Mouse (Mus musculus) embryonic fibroblast, embryonic 13.5 days (primary cell): ENCODE data around the gene Retn. TPM values are rescaled to one million over a fixed set of nuclear protein-coding genes. Genes with fewer than 3 reads are reported as not detected.

ENCODE experiments used
- H3K27ac ChIP-seq: 2 replicates; pipeline ENCODE4 v1.5.1; 2012; ENCODE audit warnings: low read length, control low read depth, inconsistent platforms; ENCODE audit not compliant: insufficient read depth
- H3K4me1 ChIP-seq: 2 replicates; pipeline ENCODE4 v1.6.1; 2011; ENCODE audit warnings: low read length; ENCODE audit not compliant: control insufficient read depth, insufficient read depth
- H3K4me3 ChIP-seq: 2 replicates; pipeline ENCODE4 v1.5.1; 2011; ENCODE audit warnings: mild to moderate bottlenecking, control low read depth, low read length; ENCODE audit not compliant: insufficient read depth
- CTCF ChIP-seq: IDR thresholded peaks from 2 replicates; pipeline ENCODE4 v1.5.1; 2011; ENCODE audit warnings: mild to moderate bottlenecking, control low read depth, low read length, moderate library complexity, borderline replicate concordance; ENCODE audit not compliant: insufficient read depth
- POLR2A ChIP-seq: IDR thresholded peaks from 2 replicates; pipeline ENCODE4 v1.6.1; 2011; ENCODE audit warnings: low read depth, mild to moderate bottlenecking, control low read depth, low read length, moderate library complexity
- polyA plus RNA-seq: library from polyadenylated mRNA; stranded (reverse); fragments of >200 nt; gene quantifications from 2 replicates; pipeline ENCODE4 v1.2.4, GENCODE M21; 2011; ENCODE audit warnings: low read depth; ENCODE audit not compliant: missing spikeins, insufficient read length

The Retn gene
- polyA plus RNA-seq, 1 experiment = not detected

- H3K4me1 ChIP-seq = no peaks in the 10 kb centered on the region
- H3K4me3 ChIP-seq = no peak overlapping the region
- no peak for TF ChIP-seq POLR2A
- no peak for TF ChIP-seq CTCF
- H3K27ac ChIP-seq = no peak overlapping the region
Measured at GRCm38 (mm10) chr8:3678831-3679230, 23.3 kb downstream of the Retn start.

GRCm38 (mm10) chr8:3679236-3679635 is 23.7 kb downstream of the Retn start:
- TF ChIP-seq POLR2A (no peak), CTCF (no peak)
- Histone ChIP-seq H3K4me1 (no peaks in the 10 kb centered on the region), H3K27ac (no peak overlapping the region), H3K4me3 (no peak overlapping the region)

GRCm38 (mm10) chr8:3679656-3680055 is 24.1 kb downstream of the Retn start:
- Histone ChIP-seq H3K4me3 (no peak overlapping the region), H3K27ac (no peak overlapping the region), H3K4me1 (no peaks in the 10 kb centered on the region)
- TF ChIP-seq CTCF (no peak), POLR2A (no peak)

GRCm38 (mm10) chr8:3682435-3682834 is 26.9 kb downstream of the Retn start:
- no peak for TF ChIP-seq POLR2A
- TF ChIP-seq CTCF = no peak
- no peaks in the 10 kb centered on the region for H3K4me1 ChIP-seq
- no peak overlapping the region for H3K27ac ChIP-seq

GRCm38 (mm10) chr8:3683408-3684176 is 28.0 kb downstream of the Retn start:
- Histone ChIP-seq H3K4me1 (no peaks in the 10 kb centered on the region), H3K4me3 (no peak overlapping the region), H3K27ac (no peak overlapping the region)
- TF ChIP-seq POLR2A = no peak
- TF ChIP-seq CTCF = no peak

More at GRCm38 (mm10) chr8:3682435-3682834, 26.9 kb downstream of the Retn start:
- no peak overlapping the region for H3K4me3 ChIP-seq

GRCm38 (mm10) chr8:3684530-3684929 is 29.0 kb downstream of the Retn start:
- TF ChIP-seq POLR2A (no peak; the same call in 1 of the 2 replicates), CTCF (no peak)
- no peak overlapping the region for H3K4me3 ChIP-seq
- H3K27ac ChIP-seq = no peak overlapping the region
- H3K4me1 ChIP-seq = no peaks in the 10 kb centered on the region

- no peak for TF ChIP-seq CTCF
- no peak for TF ChIP-seq POLR2A
- no peak overlapping the region for H3K27ac ChIP-seq
- no peak overlapping the region for H3K4me3 ChIP-seq
- no peaks in the 10 kb centered on the region for H3K4me1 ChIP-seq
Measured at GRCm38 (mm10) chr8:3685422-3685821, 29.9 kb downstream of the Retn start.

GRCm38 (mm10) chr8:3687537-3687936 is 32.0 kb downstream of the Retn start:
- H3K4me3 ChIP-seq = no peak overlapping the region
- no peaks in the 10 kb centered on the region for H3K4me1 ChIP-seq
- TF ChIP-seq POLR2A (no peak), CTCF (no peak)
- H3K27ac ChIP-seq = no peak overlapping the region

GRCm38 (mm10) chr8:3690774-3691173 is 35.2 kb downstream of the Retn start:
- no peak for TF ChIP-seq CTCF
- TF ChIP-seq POLR2A = no peak
- no peak overlapping the region for H3K4me3 ChIP-seq

GRCm38 (mm10) chr8:3694121-3694520 is 38.6 kb downstream of the Retn start, which contains the start of gene Fcer2a:
Gene Fcer2a, minus strand, starts transcription at chr8:3694175.
- H3K27ac ChIP-seq = no peak within 1 kb of the TSS
- H3K4me1 ChIP-seq = no peaks in the 10 kb centered on the region
- TF ChIP-seq CTCF = no peak
- no peak for TF ChIP-seq POLR2A
- H3K4me3 ChIP-seq = no peak within 1 kb of the TSS

More at GRCm38 (mm10) chr8:3690774-3691173, 35.2 kb downstream of the Retn start:
- H3K27ac ChIP-seq = no peak overlapping the region
- H3K4me1 ChIP-seq = no peaks in the 10 kb centered on the region
